Mouse (Mus musculus) thymus, postnatal 10 days (tissue): ENCODE data around the gene Aldoc.

Source experiments
- DNase-seq, 2 experiments: peaks; one replicate each; pipeline ENCODE4 v3.0.0; 2021; ENCODE audit warnings: low spot score in 2 of 2

The Aldoc gene

DNA sequence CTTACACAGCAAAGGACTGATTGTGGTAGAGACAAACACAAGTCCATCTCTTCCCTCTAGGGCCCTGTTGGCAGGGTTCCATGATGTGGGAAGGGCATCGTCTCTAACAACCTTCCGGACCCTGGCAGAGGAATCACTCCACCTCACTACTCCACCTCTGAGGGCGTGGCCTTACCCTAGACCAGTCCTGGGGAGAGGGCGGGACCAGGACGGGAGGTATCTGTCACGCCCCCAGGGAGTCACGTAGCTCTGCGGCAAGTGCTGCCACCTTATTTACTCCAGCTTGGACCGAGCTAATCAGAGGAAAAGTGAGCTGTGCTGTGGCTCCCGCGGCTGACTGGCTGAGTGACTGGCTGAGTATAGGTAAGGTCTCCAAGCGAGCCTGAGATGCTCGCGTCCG lies at the start of gene Aldoc:
Gene Aldoc, plus strand, starts transcription at position 109 of the 400 bp plus-strand sequence.
- peak; percentile 38 to 54 for DNase-seq

DNA sequence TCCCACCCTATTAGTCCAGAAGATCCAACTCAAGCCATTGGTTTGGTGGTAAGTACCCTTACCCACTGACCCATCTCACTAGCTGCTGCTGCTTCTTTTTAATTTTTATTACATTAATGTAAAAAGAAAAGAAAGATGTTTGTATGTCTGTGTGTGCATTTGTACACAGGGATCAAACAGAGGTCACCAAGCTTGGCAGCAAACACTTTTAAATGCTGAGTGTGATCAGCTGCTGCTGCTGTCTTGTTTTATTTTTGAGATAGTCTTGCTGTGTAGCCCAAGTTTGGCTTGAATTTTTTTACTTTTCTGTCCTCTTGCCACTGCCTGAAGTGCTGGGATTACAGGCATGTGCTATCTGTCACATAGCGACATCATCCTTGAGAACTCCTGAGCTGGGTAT lies 47.2 kb upstream of the Aldoc start:
- DNase-seq, result no peak

DNA sequence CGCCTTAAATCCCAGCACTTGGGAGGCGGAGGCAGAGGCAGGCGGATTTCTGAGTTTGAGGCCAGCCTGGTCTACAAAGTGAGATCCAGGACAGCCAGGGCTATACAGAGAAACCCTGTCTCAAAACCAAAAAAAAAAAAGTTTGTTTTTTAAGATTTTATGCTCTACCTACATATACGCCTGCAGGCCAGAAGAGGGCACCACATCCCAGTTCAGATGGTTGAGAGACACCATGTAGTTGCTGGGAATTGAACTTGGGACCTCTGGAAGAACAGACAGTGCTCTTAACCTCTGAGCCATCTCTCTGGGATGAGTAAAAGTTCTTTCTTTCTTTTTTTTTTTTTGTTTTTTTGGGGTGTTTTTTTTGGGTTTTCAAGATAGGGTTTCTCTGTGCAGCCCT lies 46.6 kb upstream of the Aldoc start:
- peak in 1 of 2 experiments; percentile 9 for DNase-seq

DNA sequence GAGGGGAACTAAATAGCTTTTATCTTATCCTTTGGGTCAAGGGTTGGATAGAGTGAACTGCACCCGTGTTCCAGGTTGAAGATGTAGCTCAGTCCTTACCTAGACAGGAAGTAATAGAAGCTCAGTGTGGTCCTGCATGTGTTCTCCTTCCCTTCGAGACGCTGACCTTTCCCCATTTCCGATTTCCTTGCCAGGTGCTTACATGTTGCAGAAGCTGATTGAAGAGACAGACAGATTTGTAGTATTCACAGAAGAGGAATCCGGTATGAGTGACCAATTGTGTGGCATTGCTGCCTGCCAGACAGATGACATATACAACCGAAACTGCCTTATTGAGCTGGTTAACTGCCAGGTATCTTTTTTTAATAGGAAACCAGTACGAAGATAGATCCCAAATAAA lies 43.9 kb upstream of the Aldoc start:
- DNase-seq, result no peak

DNA sequence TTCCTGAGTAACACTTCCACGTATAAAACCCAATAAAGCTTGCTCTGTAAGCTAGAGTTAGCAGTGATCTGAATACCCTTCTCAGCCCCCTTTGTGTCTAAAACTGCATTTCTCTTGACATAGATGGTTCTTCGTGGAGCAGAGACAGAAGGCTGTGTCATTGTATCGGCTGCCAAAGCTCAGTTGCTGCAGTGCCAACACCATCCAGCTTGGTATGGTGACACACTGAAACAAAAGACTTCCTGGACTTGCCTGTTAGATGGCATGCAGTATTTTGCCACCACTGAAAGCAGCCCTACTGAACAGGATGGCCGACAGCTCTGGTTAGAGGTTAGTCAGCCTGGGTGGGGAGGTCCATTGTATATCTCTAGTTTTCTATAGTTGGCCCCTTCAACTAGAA lies 43.2 kb upstream of the Aldoc start:
- no peak for DNase-seq

DNA sequence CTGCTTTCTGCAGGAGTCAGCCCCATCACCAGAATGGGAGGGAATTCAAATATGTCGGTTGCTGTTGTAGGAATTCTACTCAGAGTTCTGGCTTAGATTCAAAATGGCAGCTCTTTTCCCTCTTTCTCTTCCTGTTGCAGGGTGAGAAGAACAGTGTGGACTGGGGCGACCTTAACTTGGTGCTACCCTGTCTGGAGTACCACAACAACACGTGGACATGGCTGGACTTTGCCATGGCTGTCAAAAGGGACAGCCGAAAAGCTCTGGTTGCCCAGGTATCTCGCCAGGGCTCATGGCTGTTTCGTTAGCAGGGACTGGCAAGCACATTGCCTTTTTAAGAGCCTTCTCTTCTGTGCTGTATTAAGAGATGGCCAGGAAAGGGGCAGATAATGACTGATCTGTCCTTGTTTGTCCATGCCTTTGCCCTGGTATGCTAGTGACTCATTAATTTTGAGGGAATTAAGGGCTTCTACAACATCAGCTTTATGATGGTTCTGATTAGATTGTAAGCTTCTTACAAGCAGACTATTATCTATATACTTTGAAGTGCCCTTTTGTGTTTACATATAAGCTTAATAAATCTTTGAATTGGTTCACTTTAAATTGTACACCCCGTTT lies 33.5 kb upstream of the Aldoc start:
- no peak for DNase-seq

DNA sequence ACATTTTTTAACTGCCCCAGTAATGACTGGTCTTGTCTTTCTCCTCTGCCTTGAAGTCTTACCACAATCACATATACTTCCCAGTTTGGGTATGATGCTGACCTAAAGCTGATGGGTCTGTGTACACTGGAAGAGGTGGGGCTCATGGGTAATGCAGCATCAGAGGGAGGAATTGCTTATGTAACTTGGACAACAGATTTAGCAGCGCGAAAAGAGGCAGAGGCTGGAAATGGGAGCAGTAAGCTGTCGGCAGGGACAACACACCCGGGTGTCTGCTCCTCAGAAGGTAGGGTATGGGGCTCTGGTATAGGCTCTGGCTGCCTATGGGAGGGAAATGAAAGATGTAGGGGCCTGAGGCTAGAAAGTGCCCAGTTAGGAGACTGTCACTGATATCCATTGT lies 32.1 kb upstream of the Aldoc start, which contains the start of gene BC030499:
Gene BC030499, plus strand, starts transcription at position 188 of the 400 bp plus-strand sequence.
- no peak for DNase-seq

DNA sequence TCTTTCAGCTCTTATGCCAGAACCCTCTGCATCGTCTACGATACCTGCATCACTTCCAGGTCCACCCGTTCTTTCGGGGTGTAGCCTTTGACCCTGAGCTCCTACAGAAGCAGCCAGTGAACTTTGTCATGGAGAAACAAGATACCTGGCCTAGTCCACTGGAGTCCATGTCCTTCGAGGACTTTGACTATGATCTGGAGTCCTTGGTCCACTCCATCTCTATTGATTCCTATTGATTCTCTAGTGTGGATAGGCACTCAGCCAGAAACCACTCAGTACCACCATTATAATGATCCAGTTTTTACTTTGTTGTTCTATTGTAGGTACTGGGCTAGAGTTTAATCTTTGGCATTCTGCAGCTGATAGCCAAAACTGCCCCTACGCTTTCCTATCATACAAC lies 28.2 kb upstream of the Aldoc start:
- DNase-seq, result no peak

DNA sequence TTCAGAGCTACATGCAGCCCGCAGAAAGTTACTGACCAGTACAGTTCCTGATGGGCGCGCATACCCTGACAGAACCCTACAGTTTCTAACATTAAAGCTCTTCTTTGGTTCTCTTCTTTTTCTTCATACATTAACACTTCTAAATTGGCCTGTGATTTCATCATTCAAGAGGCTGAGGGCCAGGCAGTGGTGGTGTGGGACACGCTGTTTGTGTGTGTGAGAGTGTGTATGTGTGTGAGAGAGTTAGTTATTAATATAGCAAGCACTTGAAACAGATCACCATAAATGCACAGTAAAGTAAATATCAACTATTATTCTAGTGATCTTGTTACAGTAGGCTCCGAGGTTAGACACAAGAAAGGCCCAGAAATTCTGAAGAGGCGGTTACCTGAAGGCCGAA lies 21.9 kb upstream of the Aldoc start:
- DNase-seq, result no peak

DNA sequence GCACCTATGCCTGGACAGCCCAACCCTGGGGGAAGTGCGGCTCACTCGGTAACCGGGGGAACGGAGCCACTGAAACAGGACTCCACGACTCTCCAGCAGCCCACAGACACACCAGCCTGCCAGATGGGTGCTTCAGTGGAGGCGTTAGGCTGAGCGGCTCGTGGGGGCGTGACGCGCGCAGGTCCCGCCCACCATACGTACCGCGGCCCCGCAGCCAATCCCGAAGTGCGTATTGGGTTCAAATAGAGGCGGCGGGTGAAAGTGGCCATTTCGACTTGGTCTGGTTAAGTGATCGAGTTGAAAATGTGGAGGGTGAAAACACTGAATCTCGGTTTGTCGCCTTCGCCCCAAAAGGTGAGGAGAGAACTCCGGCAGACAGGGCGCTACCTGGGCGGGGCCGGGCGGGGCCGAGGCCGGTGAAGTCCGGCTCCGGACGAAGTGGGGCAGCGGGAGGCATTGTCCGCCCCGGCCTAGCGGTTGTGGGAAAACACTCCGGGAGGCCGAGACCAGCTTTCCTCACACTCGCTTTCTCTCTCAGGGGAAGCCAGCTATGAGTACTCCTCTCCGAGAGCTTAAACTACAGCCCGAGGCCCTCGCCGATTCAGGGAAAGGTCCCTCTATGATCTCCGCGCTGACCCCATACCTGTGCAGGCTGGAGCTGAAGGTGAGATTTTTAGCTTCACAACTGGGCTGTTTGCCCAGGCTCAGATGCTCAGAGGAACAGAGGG lies 21.2 kb upstream of the Aldoc start, which contains the start of gene Spag5:
Gene Spag5, plus strand, starts transcription at position 173 of the 728 bp plus-strand sequence.
- DNase-seq, result peak; percentile 83 to 88

DNA sequence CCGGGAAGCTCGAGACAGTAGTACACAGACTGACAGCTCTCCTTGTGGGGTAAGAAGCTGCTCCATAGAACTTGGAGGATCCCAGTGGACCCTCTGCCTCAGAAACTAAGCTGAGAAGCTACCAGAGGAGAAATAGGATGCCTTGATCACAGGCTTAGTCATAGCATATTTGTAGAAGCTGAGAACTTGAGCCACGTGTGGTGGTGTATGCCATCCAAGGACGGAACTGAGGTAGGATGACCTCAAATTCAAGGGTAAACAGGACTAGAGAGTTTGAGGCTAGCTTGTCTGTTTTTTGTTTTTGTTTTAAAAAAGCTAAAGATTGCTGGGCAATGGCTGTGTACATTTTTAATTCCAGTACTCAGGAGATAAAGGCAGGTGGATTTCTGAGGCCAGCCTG lies 17.5 kb upstream of the Aldoc start:
- DNase-seq, result no peak

DNA sequence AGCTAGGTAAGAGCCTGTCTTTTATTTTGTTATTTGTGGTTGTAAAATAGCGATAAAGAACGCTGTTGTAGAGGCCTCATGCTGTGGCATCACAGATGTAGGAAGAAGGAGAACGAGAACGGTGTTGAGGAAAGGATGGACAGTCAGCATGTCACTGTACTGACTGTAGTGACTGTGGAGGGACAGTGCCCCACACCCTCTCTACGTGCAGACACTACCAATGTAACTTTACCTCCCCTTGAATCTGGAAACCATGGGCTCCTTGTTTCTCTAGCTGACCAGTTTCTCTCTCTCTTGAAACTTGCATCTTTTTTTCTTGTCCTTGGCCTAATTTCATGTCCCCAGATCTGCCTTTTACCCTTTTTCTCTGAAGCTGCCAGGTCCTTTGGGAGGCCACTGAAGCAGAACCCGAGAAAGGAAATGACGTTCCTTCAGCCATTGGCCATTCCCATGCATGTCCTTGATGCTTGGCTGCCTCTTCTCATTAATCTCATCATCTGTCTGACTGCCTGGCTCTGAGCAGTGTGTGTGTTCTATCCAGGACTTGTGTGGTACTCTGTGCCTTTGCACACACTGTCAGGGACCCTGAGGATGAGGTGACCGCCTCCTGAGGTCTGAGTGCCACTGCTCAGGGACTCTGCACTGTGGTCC lies 11.8 kb upstream of the Aldoc start:
- DNase-seq, result no peak

DNA sequence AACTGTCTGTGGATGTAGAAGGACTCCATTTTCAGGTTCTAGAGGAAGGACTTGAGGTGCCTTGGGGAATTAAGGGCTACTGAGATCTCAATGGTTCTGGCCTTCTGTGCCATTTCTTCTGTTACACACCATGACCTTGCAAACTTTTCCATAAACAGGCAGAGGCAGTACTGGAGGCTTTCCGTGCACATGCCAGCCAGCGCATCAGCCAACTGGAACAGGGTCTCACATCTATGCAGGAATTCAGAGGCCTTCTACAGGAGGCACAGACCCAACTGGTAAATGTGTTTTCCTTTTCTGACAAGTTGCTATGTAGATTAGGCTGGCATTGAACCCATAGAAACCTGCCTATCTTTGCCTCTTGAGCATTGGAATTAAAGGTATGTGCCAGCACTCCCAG lies 9.1 kb upstream of the Aldoc start:
- no peak for DNase-seq

DNA sequence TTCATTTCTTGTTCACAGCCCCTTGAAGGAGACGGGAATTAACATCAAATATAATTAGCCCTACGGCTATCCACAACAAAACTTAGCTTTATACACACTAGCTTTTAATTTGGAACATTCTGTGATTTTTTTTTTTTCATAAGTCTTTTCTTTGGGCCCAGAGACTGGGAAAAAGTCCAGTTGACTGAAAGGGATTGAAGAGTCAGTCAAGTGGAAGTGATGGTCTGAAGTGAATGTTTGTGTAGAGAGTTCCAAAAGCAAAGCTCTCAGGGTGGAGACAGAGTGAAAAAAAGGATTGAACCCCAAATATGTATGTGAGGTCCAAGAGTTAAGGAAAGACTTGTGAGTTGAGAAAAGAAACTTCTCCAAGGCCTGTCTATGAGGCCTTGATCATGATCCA lies 4.4 kb upstream of the Aldoc start:
- no peak for DNase-seq

DNA sequence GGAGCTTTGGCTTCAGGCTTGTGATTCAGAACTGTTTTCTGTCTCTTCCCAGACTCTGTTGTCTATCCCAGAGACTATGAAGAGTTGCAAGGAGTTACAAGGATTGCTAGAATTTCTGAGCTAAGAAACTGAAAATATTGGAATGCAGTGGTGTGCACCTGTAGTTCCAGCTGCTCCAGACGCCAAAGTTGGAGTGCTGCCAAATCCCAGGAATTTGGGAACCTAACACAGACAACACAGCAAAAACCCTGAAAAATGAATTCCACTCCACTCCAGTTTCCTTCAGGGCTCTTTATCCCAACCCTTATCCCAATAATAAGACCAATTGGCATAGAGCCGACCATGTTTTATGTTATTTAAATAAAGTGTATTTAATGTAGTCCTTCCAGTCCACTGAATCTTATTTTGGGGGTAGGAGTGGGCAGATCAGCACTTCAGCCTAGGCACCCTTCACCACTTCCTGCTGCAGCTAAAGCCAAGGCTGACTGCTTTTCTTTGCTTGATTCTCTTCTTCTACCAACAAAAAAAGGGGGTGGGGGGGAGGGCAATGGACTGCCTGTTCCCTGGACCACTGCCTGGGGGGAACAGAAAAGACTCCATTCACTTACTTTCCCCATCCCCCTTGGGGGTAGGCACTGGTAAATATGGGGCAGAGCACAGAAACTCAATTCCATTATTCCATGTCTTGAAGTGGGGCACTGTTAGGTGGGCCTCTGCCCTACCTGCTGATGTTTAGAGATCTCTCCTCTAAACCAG lies 514 bp upstream of the Aldoc start:
- DNase-seq, result no peak

DNA sequence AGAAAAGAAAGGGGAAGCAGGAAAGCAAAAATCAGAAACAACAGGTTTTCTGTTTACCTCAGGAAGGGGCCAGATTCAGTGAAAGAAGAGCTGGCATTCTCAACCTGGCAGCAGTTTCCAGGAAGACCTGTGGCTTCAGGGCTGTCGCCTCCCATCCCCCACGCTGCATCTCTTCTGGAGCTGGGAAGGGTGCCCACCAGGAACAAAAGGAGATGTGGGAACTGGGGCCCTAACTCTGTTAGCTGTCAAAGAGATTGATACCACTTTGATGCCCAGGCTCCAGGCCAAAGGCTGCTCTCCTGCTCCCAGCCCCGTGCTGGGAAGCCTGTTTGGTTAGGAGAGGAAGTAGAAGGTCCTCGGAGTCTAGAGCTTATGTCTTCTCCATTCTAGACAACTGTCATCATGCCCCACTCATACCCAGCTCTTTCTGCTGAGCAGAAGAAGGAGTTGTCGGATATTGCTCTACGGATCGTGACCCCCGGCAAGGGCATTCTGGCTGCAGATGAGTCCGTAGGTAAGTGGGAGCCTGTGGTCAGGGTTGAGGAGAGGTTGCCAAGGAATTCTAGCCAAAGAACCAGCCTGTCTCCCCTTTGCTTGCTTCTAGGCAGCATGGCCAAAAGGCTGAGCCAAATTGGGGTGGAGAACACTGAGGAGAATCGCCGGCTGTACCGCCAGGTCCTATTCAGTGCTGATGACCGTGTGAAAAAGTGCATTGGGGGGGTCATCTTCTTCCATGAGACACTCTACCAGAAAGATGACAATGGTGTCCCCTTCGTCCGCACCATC lies 1.4 kb downstream of the Aldoc start:
- no peak for DNase-seq

DNA sequence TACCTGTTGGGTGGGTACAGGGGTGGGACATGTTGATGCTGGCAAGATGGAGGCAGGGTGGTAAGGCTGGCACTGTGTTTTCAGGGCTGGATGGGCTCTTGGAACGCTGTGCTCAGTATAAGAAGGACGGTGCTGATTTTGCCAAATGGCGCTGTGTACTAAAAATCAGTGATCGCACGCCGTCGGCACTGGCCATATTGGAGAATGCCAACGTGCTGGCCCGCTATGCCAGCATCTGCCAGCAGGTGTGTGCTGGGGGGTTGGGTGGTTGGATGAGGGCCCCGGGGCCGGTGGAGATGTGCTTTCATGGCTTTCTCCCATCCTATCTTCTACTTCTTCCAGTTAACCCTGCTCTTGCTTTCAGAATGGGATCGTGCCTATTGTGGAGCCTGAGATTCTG lies 2.2 kb downstream of the Aldoc start:
- no peak for DNase-seq

DNA sequence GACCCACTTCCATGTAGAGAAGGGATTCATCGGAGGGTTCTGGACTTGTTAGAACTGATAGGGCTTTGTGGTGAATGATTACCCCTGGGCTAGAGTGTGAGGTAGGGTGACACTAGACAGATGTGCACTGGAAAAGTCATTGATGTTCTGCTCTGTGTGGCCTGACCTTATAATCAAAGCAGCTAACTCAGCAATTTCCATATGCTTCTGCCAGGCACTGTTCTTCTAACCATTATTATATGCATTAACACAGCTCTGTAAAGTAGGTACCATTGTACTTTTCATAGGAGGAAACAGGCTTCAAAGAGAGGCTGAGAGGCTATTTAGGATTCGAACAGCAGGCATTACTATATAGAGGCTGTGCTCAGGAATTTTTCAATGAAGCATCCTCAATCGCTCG lies 4.4 kb downstream of the Aldoc start:
- DNase-seq, result no peak

DNA sequence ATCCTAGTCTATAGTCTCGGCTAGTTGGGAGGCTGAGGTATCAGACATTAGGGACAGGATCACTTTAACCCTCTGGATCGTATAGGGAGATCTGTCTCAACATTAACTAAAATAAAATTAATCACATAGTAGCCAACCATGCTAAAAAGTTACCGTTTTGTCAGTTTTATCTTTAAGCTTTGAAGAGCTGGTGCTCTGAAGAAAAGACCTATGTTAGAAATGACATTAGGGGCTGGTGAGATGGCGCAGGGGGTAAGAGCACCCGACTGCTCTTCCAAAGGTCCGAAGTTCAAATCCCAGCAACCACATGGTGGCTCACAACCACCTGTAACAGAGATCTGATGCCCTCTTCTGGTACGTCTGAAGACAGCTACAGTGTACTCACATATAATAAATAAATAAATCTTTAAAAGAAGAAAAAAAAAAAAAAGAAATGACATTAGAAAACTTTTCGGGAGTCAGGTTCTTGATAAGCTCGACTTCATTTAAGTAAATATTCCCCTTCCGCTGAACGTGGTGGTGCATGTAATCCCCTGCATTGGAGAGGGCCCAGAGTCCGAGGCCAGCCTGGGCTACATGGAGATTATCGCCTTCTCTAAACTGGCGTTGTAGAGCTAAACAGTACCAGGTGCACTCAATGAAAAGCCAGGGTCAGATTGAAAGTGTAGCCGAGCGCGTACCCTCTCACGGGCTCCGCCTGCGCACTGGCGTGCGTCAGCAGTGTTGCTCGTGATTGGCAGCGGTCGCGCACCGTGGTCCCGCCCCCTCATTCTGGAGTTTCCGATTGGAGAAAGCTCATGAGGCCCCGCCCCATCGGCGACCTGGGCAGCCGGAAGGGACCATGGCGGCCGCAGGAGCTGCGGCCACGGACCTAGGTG lies 5.1 kb downstream of the Aldoc start, which contains the start of gene Pigs:
Gene Pigs, plus strand, starts transcription at position 782 of the 878 bp plus-strand sequence.
- DNase-seq, result peak; percentile 87 to 93

DNA sequence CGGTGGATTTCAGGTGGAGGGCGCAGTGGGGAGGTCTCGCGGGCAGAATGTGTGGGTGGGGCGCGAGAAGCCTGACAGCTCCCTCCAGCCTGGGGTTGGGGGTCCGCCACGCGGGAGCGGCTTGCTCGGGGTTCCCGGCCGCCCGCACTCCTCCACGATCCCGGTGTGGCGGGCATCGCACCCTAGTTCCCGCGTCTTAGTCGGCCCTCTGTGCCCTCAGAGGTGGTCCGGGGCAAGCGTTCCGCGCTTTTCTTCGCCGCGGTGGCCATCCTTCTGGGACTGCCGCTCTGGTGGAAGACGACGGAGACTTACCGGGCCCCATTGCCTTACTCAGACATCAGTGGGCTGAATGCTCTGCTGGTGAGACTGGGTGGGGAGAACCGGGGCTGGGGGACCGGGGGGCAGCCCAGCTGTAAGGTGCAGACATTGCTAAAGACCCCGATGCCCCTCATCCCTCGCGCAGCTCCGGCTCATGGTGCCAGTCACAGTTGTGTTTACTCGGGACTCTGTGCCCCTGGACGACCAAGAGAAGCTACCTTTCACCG lies 5.8 kb downstream of the Aldoc start:
- no peak for DNase-seq
